Mouse (Mus musculus): ENCODE measurements around the gene Pdha2. TPM values are rescaled to one million over a fixed set of nuclear protein-coding genes. Genes with fewer than 3 reads are reported as not detected.

Gene Pdha2
- polyA plus RNA-seq, 1 experiment from 2014 or later = not detected

DNA sequence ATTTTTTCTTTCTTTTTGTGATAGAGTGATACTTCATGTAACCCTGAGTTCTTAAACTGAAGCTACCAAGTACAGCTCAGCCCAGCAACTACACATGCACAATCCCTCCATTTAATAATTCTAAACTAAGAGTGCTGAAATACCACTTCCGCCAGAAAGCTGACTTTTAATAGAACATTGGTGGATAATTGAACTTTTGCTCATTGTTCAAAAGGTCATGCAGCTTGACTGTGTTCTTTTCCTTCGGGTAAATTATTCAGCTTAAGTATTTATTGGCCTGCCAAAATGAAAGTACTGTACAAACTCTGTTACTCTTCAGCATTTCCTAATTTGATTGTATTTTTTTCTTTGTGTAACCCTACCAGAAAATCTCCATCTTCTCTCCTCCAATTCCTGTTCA, 10.4 kb downstream of the Pdha2 start:
- Histone ChIP-seq H3K9ac (replicated peaks) (no peak overlapping the region), H3K27ac (replicated peaks) (no peak overlapping the region), H3K4me3 (no peak overlapping the region), H3K4me1 (peaks cover 10% of the 10 kb centered on the region), H3K27me3 (no peaks in the 10 kb centered on the region), H3K36me3 (no peaks in the 10 kb centered on the region), H3K9me3 (no peaks in the 10 kb centered on the region), H3K4me2 (replicated peaks) (no peak overlapping the region)
- ATAC-seq (replicated peaks) = no peak
- WGBS = 77% methylated on average over 2 of the region's 2 CpGs

DNA sequence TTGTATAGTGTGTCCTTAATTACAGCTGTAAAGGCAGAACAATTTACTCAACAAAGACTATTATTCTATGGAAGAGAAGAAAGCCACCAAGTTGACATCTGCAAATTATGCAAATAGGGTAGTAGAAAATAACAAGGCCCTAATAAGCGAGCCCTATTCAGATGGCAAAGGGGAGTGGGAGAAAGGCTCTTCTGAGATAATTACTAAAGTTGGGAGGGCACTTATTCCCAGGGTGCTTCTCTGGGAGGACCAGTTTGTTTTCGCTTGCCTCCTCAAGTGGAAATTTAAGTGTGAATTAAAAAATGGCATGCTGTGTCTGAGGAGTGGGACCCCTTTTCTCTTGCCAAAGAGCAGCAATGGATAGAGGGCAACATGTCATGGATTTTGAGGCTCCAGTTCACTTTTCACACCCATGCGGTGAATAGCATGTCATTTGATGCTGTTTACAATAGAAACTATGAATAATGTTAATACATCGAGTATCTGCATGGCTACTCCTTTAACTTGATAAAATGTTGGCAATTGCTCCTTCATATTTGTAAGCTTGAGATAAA, 14.8 kb downstream of the Pdha2 start:
- H3K27ac ChIP-seq (replicated peaks) = no peak overlapping the region
- peak; percentile 92 for ATAC-seq (replicated peaks)
- no peak overlapping the region for H3K4me3 ChIP-seq
- no peaks in the 10 kb centered on the region for H3K9me3 ChIP-seq
- H3K9ac ChIP-seq (replicated peaks) = no peak overlapping the region
- WGBS = 5% methylated on average over 4 of the region's 4 CpGs
- no peaks in the 10 kb centered on the region for H3K27me3 ChIP-seq
- H3K36me3 ChIP-seq = no peaks in the 10 kb centered on the region
- no peak overlapping the region for H3K4me2 ChIP-seq (replicated peaks)
- peaks cover 10% of the 10 kb centered on the region for H3K4me1 ChIP-seq

DNA sequence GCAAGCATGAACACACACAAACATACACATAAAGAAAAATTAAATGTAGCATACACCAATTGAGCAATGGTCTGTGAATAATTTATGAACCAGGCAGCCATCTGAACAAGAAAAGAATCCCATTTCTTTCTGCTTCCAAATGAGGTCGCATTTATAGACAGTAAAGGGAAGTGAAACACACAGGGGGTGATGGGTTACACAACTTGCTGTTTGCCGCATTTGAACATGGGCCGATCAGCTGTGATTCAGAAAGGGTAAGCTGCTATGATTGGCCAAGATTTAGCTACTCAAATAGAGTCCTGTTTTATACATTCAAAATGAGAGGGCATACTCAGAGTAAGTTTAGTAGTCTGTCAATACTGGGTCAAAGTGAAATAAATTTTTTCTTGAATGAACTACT, 20.5 kb downstream of the Pdha2 start:
- no peak for ATAC-seq (replicated peaks)
- H3K9ac ChIP-seq (replicated peaks) = no peak overlapping the region
- no peak overlapping the region for H3K4me2 ChIP-seq (replicated peaks)
- H3K27me3 ChIP-seq = no peaks in the 10 kb centered on the region
- H3K9me3 ChIP-seq = no peaks in the 10 kb centered on the region
- H3K4me1 ChIP-seq = no peaks in the 10 kb centered on the region; the same call in 1 of the 2 replicates
- no peaks in the 10 kb centered on the region for H3K36me3 ChIP-seq
- H3K27ac ChIP-seq (replicated peaks) = no peak overlapping the region
- 49% methylated on average over 3 of the region's 3 CpGs for WGBS
- no peak overlapping the region for H3K4me3 ChIP-seq

DNA sequence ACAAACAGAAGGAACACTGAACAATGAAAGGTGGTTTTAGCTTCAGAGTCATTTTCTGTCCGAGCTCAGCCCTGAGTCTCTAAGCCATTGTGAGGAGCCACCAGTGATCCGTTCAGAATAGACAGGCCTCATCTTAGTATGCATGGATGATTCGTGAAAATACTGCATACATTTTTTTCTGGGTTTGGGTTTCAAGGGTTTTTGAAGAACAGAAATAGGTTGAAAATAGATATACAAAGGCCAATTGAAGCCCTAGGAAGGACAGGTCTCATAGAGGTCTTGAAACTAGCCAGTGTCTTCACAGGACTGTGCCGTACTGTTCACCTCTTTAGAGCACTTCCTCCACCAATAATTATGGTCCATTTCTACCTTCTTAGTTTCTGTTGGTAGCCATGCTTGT, 21.7 kb downstream of the Pdha2 start:
- Histone ChIP-seq H3K9ac (replicated peaks) (no peak overlapping the region), H3K4me3 (no peak overlapping the region), H3K4me2 (replicated peaks) (no peak overlapping the region), H3K9me3 (no peaks in the 10 kb centered on the region), H3K36me3 (no peaks in the 10 kb centered on the region), H3K27ac (replicated peaks) (no peak overlapping the region), H3K27me3 (no peaks in the 10 kb centered on the region), H3K4me1 (no peaks in the 10 kb centered on the region; the same call in 1 of the 2 replicates)
- WGBS = 57% methylated on average over 4 of the region's 4 CpGs
- ATAC-seq (replicated peaks) = no peak

DNA sequence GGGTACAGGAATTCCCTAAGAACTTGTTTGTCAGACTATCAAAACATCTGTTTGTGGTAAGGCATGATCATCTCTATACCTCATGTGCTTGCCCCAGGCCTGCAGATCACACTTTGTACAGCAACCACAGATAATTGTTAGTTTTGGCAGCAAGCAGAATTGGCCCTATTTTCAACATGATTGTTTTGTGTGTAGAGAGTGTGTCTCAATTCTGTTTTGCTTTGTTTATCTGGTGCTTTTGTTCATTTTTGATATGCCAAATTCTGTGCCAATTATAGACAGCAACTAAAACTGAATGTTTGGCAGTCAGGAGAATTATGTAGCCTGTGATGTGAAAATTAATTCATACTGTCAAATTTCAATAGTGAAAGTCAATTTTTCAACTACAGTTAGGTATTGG, 51.2 kb downstream of the Pdha2 start:
- no peak for ATAC-seq (replicated peaks)
- Histone ChIP-seq H3K4me2 (replicated peaks) (no peak overlapping the region), H3K9ac (replicated peaks) (no peak overlapping the region), H3K4me3 (no peak overlapping the region), H3K4me1 (no peaks in the 10 kb centered on the region), H3K27me3 (no peaks in the 10 kb centered on the region), H3K9me3 (no peaks in the 10 kb centered on the region), H3K36me3 (no peaks in the 10 kb centered on the region), H3K27ac (replicated peaks) (no peak overlapping the region)

Measured in forebrain, embryonic 15.5 days (tissue).